Mouse (Mus musculus) bone marrow macrophage, adult 2 months (primary cell): ENCODE measurements around the gene Ppp1r12b.

ENCODE experiments used
- CTCF ChIP-seq: IDR thresholded peaks from 2 replicates; pipeline ENCODE4 v1.5.1; 2012; ENCODE audit warnings: low read depth, mild to moderate bottlenecking, low read length, moderate library complexity
- POLR2A ChIP-seq: IDR thresholded peaks from 2 replicates; pipeline ENCODE4 v1.6.1; 2012; ENCODE audit warnings: mild to moderate bottlenecking, low read depth, low read length, borderline replicate concordance

DNA sequence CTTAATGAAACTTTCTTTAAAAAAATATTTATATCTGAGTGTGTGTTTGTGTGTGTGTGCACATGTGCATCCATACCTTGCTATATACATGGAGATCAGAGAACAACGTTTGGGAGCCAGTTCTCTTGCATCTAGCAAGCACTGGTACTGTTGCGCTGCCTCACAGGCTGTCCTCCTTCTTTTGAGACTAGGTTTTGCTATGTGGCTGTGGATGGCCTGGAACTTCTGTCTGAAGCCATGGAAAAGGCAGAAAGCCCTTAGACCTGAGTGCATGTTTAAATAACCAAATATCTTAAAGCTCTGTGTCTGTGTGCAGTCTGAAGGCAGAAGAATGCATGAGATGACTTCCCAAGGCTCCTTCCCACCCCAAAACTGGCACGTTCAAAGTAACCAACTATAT, 182.9 kb downstream of the Ppp1r12b start:
- TF ChIP-seq CTCF (no peak), POLR2A (no peak)
